Mouse (Mus musculus) induced T-regulatory cell, adult 2 months (primary cell): Measurements from ENCODE around the gene Ndst2.

ENCODE experiments used
- DNase-seq: peaks from one replicate; pipeline ENCODE4 v3.0.0-alpha.2; 2012; ENCODE audit warnings: low read depth

The Ndst2 gene

GRCm38 (mm10) chr14:20733952-20734774, at the start of gene Ndst2:
Gene Ndst2, minus strand, starts transcription at chr14:20734562.
- peak; percentile 92 for DNase-seq

- DNase-seq = no peak
These were observed 49.2 kb upstream of the Ndst2 start for GRCm38 (mm10) chr14:20783526-20783925.

DNA sequence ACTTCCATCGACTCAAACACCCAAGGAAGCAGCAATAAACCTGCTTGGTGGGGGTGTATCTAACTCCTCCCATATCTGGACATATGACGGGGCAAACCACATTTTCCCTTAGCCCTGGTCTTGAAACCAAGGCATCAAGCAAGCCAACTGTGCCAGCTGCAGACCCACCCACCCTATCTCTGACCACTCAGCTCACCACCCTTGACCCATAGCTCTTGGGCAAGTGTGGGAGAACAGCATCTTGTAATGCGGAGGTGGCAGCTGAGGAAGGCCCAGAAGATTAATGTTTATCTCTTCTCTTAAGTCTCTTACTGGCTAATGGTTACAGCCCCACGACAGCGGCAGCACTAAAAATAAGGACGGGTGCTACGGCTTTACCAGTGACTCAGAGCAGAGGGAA, 48.5 kb upstream of the Ndst2 start:
- DNase-seq = no peak

GRCm38 (mm10) chr14:20780217-20780616, 45.9 kb upstream of the Ndst2 start:
- no peak for DNase-seq

GRCm38 (mm10) chr14:20778496-20778895, 44.1 kb upstream of the Ndst2 start:
- no peak for DNase-seq

DNA sequence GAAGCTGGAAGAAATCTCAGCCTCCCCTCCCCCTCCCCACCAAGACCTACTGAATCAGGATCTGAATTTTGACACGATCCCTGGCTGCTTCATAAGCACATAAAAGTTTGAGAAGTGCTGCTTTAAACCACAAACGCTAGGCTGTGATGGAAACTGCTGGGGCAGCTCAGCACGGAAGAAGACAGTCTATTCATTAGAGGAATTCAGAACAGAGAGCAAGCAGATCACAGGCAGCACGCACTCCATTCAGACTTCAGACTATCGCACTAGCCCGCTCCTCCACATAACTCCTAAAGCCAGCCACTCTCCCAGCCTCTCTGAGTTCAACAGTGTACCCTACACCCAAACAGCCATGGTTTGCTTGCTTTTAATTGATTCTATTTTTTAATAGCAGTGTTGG, 41.3 kb upstream of the Ndst2 start:
- no peak for DNase-seq

DNA sequence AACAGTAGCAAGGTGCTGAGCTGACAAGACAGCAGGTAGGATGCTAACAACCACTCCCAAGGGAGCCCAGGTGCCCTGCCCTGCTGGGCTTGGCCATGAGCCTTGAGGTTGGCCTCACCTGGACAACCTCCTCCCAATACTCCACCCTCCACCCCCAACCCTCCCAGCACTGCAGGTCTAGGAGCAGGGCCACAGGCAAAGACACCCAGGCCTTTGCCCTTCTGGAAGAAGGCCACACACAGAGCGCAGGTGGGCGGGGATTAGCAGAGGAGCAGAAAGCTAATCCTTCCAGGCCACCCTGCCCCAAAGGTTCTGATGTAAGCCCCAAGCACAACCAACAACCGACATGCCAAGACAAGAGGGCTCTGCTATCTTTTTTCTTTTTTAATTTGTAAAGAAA, 39.0 kb upstream of the Ndst2 start:
- no peak for DNase-seq

GRCm38 (mm10) chr14:20772808-20773207, 38.4 kb upstream of the Ndst2 start:
- DNase-seq = no peak

DNA sequence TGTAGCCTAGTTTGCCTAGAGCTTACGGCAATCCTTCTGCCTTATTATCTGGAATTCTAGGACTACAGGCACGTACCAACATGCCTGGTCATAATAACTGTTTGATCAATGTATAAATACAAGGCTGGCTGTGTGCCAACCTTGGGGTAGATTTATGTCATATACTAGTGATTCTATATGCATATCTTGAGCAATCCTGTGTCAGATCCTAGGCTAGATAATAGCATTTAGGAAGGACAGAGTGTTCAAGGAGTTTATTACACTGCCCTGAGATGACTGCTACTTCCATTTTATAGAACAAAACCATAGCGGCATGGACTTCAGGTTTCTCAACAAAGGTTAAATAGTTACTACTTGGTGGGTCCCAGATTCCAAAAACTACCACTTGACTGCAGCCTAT, 37.6 kb upstream of the Ndst2 start:
- no peak for DNase-seq

GRCm38 (mm10) chr14:20768581-20768980, 34.2 kb upstream of the Ndst2 start:
- no peak for DNase-seq

DNA sequence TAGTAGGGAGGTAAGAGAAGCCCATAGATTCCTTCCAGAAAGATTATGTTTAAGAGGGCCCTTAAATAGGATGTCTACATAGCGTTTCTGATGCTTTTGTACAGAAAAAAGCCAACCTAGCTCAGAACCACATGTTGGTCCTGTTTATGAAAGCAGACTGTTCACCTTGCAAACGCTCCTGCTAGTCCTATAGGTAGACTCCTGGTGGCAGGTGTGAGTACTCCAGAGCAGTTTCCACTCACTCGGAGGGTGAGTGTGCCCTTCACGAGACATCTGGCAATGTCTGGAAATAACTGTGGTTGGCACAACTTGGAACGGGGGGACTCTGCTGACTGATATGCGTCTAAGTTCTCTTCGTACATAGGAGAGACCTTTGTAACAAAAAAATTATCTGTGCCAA, 33.6 kb upstream of the Ndst2 start:
- DNase-seq = no peak

DNA sequence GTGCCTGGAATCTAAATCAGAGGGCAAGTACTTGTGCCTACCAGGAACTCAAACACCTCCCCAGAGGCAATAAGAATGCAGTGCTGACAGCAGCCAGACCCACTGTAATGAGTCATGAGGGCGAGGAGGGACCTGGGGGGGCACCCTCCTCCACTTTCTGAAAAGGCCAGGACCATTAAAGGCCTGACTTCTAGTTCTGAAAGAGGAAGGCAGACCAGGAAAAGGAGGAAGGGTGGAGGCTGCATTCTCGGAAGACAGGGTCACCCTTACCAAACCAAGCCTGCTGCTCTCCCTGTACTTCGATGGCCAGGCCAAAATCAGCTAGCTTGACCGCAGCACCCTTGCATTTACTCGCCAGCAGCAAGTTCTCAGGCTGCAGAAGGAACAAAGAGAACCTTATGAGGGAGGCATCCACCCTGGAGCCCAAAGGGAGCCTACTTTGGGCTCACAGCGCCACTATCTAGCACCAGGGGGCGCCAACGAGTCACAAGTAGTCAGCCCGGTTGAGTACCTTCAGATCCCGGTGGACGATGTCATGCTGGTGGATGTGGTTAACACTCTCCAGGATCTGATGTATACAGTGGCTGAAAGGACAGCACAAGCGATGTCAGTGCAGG, 31.4 kb upstream of the Ndst2 start:
- peak; percentile 90 for DNase-seq

GRCm38 (mm10) chr14:20764942-20765341, 30.6 kb upstream of the Ndst2 start:
- DNase-seq = no peak

DNA sequence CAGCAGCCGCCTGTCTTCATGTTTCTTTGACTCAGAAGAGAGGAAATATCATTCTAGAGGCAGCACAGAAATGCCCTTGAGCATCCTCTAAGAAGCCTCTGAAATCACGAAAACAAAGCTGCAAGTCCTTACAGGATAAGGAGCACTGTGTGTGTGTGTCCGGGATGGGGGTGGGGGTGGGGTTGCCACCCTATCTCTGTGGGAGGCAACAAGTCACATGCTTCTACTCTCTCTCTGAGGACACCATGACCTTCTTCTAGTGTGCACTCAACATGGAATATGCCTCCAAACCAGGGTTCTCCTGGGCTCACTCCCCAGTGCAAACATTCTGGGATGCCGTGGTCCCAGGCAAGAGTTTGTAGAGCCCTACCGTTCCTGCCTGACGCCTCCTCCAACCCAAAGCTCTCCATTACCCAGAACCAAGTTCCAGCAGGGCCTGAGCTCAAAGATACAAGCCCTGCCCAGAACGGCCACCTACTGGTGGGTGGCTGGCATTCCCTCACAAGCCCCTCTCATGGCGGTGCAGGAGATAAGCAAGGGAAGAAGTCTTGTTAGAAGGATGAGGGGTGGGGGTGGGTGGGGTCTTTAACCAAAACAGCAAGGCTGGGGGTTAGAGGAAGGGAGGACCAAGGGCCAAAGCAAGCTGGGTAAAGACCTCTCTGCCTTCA, 24.5 kb upstream of the Ndst2 start:
- no peak for DNase-seq

DNA sequence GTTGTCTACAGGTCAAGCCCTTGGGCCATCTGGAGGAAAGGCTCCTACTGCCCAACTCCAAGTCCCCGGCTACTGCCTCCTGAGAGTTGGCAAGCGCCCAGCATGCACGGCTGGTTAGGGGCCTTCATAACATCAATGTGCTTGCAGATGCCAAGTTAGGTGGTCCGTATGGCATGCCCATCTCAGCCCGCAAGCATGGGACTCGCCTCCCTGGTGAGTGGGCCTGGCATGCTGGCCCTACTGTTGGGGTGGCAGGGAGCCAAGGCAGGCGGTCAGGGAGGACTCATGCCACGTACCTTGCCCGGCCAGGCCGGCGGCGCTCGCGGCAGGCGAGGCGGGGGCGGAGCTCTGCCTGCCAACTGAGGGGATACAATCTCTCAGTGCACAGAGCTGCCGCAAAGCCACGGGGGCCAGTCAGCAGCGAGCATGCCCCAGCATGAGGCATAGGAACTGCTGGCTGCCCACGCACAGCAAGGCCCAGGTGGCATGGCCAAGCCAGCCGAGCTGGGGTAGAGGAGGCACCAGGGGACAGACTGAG, 23.1 kb upstream of the Ndst2 start:
- no peak for DNase-seq

- no peak for DNase-seq
These were observed 19.4 kb upstream of the Ndst2 start for GRCm38 (mm10) chr14:20753792-20754191.

DNA sequence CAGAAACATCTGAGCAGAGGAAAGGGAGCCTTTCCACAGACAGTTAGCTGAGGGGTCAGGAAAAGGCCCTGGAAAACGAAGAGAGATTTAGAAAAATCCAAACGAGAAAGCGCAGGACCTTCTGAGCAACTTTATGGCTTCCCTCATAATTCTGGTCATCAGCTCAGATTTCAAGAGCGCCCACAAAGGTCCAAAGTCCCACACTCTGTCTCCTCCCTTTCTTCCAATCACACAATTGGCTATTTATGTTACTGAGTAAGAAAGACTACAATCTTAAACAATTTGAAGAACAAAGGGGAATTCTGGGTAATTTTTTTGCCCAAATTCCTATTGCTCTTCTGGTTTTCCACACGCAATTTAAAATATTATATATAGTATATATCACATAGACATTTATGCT, 16.1 kb upstream of the Ndst2 start:
- no peak for DNase-seq

DNA sequence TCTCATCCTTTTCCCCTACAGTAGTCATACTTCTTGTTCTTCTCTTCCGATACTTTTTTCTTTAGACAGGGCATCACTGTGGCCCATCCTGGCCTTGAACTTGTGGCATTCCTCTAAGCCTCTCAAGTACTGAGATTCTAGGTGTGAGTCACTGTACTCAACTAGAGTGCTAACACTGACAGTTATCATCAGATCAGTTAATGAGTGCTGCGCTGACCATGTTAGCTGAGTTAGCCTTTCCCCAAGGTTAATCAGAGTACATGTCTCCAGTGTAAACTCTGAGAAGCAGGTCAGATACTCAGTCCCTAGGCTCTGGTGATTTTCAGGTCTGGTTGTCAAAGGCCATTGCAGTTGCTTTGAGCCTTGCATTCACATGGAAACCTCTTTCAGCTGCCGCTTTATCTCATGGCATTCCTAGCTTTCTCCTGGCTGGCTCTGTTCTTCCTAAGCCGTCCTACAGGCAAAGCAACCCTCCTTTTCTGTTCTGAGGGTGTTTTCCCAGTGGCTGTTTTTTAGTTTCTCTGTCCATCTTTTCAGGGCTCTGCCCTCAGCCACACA, 15.2 kb upstream of the Ndst2 start:
- no peak for DNase-seq

DNA sequence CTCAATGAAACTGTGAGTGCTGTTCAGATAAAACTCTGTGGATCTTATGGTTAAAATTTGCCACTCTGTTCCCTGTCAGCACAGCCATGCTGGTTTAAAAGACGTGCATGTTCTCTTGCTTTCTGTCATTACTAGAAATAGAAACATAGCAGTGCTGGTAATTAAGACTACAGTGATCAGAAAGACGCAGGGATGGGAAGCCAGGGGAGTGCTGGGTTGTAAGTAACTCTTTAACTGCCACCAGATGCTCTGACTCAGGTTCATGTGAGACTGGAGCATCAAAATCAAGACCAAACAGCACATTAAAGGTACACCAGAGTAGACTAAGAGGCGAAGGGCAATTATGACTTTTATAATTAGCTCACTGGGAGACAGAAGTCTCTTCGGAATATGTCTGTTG, 14.0 kb upstream of the Ndst2 start:
- no peak for DNase-seq

DNA sequence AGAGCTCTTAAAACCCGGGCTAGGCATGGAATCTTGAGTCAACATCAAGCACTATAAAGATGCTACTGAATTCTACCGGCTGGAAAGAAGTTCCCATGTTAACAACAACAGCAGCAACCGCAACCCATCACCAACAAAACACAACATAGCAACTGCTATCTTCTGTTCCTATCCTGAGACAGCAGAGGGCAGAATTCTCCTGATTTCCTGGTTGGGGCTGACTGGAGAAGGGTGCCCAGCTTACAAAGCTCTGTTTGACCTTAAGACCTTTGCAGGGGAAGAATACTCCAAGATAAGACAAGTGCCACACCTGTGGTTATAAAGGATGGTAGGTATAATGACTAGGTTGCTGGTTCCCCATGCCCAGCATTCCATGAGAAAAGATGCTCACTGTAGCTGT, 12.6 kb upstream of the Ndst2 start:
- DNase-seq = no peak

- DNase-seq = no peak
These were observed 9.3 kb upstream of the Ndst2 start for GRCm38 (mm10) chr14:20743614-20744013.

- no peak for DNase-seq
These were observed 6.9 kb upstream of the Ndst2 start for GRCm38 (mm10) chr14:20741301-20741700.

DNA sequence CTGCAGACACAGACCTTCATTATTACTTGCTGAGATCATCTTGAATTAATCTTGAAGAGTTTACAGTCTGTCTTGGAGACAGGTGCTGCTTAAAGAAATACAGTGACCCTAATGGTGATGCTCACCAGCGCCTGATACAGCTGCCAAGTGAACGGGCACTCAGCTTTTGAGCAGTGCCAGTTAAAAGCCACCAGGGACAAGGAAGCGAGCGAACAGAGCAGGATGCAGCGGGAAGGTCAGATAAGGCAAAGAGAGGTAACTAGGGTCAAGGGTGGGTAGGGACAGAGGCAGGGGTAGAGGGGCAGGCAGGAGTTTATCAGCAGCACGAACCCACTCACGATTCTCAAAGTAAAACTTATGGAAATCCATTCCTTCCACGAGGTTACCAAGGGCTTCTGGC, 4.1 kb upstream of the Ndst2 start:
- no peak for DNase-seq
